Mouse (Mus musculus): ENCODE data around the gene Fto. TPM values are rescaled to one million over a fixed set of nuclear protein-coding genes. Genes with fewer than 3 reads are reported as not detected.

Gene Fto
- total RNA-seq, 2 experiments from 2014 or later: 95.4 to 98.1 TPM

DNA sequence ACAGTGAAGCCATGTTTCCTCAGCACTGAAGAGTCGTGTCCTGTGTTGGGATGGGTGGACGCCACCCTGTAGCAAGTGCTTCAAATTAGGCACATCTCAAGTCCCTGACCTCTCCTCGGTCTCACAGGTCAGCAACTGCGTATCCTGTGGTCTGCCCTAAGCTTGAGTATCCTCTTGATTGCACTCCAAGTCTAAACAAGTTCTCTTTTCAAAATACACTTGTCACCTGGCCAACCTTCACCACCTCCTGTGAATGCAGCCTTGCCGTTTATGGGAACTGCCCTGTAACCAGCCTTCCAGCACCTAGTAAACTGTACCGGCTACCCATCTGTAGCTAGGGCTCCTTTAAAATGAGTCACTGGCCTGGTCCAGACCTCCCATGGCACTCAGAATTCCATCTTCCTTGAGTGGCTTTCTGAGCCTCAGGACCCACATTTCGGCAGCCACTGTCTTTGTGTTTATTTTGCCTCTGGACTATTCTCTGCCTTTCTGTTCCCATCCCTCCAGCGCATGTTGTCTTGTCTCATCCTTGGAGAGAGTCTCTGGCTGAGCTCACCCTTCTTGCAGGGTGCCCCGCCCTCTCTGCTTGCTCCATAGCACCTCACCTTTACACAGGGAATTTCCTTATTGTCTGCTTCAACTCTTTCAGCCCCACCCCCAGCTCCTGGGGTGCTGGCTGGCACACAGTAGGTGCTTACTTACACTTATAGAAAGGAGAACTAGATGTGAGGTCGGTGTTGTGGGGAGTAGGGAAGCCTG, 181.4 kb downstream of the Fto start:
- no peak for DNase-seq (ENCODE audit: low spot score in 2 of 2)

DNA sequence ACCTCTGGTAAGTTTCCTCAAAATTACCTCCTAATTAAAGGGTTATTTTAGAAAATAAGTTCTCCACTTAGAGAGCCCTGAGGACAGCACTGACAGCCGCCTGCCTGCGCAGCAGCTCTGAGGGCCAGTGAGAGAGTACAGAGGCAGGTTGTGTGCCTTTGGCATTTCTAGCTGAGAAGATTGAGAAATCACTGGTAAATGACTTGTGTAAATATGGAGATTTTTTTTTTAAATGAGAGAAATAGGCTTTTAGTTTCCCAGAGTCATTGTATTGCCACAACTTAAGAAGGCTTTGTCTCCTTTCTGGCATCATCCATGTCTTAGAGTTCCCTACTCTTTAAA, 181.9 kb downstream of the Fto start:
- DNase-seq (ENCODE audit: low spot score in 2 of 2): no peak

DNA sequence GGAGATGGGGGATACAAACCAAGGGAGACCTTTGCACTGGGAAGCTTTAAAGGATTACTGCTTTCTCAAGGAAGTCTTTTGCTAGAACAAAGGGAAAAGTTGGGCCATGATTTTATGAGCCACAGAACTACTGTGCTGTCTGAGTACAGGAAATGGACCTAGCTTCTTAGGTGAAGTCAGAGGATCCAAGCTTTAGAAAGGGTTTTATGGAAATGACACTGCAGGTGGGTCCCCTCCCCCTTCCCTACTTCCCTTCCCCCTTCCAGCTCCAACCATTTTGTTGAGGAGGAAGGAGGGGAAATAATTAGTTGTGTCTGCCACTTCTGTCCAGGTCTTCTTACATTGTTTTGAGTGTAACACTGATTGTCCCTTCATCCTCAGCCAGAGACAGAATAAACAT, 182.7 kb downstream of the Fto start:
- no peak for DNase-seq (ENCODE audit: low spot score in 2 of 2)

DNA sequence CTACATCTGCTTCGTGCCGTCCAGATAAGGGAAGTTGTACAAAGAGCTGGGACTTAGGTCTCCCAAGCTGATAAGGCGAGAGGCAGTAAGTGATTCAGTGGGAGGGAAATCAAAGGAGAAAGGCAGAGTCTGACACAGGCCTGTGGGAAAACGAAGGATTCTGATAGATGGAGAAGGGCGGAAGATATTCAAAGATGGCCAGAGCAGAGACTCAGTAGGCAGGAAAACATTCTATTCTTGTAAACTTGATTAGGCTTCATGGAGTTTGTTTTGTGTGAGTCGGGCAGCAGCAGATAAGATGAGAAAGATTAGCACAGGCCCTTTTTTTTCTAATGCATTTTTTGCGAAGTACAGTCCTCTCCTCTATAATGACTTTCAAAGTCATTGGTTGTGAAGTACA, 183.6 kb downstream of the Fto start:
- no peak for DNase-seq (ENCODE audit: low spot score in 2 of 2)

DNA sequence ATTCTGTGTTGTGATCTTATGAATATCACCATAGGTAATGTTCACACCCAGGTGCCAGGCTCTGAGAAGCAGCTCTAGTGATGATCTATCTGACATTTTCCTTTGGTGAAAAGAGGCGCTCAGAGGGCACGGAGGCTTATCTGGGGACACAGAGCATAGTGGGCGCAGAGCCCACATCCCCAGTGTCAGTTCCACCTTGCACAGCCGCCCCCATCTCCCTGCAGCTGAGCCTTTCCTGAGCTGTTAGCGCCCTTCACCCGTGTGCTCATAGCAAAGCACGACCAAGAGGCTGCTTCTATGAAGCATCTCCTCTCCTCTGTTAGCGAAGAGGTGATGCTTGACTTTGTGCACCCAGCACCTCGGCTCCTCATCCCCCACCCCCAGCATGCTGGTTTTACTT, 185.3 kb downstream of the Fto start:
- DNase-seq (ENCODE audit: low spot score in 2 of 2): no peak

DNA sequence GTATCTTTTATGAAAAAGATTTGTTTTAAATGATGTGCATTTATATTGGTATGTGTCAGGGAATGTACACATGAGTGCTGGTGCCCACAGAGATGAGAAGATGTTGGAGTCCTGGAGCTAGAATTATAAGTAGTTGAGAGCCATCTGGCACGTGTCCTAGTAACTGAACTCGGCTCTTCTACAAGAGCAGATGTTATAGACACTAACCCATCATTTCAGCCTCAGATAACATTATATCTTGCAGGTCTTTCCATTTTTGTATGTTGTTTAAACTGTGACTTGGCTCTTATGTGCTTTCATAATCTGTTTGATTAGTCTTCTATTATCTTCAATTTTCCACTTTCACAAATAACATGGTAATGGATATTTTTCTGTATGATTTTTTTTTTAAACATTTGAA, 186.0 kb downstream of the Fto start:
- DNase-seq (ENCODE audit: low spot score in 2 of 2): no peak

DNA sequence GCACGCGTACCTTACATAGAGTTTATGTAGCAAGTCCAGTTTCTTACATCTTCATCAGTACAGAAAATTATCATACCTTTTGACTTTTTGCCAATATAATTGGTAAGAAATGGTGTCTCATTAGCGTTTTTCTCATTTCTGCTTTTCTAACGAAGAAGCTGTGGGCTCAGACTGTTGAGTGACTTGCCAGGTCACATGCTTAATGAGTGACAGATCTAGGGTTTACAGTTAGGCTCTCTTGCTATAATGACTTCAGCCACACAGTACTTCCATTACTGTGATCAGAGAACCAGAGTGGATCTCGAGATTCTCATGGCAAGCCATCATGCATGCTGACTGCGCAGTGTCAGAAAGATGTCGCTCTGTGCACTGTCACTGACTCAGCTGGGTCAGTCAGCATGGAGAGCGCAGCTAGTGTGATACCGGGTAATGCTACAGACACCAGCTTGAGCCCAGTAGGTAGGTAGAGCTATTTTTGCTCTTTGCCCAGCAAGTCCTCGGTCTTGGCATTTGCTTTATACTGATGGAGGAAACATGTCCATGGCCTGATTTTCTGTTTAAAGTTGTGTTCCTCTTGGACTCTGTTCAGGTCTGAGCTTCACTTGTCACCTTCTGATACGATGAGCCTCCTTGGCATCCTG, 188.8 kb downstream of the Fto start:
- DNase-seq (ENCODE audit: low spot score in 2 of 2): no peak

DNA sequence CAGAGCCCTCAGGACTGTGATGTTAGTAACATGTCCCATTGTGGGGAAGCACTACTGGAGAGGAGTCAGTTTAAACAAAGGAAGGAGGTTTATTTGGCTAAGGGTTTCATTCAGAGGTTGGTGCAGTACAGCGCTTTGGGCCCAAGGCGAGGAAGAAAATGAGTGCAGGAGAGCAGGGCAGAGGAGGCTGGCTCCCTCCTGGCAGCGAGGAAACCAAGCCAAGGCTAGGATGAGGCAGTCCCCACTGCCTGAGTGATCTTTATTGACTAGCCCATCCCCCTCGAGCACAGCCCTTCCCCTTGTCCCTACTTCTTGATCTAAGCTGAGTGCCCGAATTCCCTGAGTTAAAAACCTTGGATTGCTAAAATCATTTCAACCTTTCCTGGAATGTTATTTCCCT, 189.5 kb downstream of the Fto start:
- no peak for DNase-seq (ENCODE audit: low spot score in 2 of 2)

DNA sequence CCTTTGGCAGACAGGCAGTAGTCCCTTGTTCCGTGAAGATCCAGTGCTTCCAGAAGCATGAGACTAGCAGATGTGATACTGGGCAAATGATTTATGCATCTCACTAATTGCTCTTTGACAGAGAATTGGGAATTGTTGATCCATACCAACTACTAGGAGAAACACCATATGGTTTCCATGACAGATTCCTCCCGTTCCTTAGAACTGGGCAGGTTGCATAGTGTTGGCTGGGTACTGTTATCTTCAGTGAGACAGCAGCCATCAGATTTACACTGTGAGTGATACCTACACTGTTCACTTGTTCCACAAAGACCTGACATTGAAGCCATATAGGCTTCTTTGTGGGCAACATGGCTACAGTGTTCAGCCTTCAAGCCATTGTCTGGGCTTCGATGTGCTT, 191.0 kb downstream of the Fto start:
- DNase-seq (ENCODE audit: low spot score in 2 of 2): no peak

DNA sequence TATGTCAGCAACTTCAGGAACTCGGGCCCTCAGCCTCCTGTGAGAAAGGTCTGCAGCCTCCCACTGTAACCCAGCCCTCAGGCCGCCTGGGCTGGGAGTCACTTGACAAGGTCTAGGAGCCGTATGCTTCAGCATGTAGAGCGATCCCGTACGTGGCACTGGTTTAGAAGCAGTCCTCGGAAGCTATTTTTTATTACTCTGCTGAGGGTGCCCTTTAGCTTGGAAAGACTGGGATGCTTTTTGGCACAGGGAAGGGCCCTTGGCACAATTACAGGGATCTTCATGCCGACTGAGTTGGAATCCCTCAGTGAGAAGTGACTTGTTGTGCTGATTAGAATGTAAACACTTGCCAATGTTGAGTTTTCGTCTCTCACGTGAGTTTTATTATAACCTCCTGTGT, 191.6 kb downstream of the Fto start:
- DNase-seq (ENCODE audit: low spot score in 2 of 2): no peak

DNA sequence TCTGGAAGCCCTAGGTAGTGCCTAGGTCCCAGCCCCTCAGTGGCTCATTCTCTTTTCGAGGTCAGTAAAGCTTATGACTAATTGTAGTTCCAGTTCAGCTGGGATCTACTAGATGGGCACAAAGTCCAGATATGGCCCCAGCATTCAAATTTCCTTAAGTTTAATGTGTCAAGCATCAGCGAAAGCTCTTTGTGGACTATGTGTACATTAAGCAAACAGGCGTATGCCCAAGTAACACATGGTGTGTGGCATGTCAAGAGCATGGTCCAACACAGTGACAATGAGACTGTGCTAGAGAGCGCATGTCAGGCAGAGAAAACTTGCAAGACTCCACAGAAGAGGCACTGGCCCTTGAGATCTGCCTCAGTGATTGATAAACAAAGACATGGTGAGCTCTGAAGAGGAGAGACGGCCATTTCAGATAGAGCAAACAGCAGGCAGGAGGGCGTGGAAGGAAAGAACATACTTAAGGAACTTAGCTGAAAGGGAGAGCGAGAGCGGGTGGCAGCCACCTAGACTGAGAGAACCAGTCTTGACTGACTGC, 192.2 kb downstream of the Fto start:
- DNase-seq (ENCODE audit: low spot score in 2 of 2): no peak

DNA sequence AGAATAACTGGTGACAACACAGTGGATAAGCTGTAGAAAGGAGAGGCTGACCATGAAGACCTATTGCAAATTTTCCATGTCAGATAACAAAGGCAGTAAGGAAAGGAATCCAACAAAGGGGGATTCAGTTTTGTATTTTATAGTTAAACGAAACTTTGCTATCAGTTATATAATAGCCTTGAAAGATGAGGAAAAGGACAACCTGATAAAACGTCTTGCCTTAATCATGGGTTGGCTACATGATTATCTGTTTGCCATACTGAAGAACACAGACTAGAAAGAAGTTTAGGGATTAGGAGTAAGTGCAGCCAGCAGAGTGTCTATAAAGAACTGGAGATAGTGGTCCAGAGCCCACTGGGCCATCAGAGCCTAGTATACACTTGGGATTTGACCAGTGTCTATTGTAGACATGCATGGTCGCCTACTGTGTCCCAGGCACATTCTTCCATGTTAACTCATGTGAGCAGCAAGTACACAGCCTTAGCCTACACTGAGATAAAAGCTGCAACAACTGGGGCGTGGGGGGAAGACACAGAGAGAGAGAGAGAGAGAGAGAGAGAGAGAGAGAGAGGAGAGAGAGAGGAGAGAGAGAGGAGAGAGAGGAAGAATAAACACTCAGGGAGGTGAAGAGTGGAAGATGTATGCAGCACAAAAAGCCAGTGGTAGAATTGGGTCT, 192.8 kb downstream of the Fto start:
- DNase-seq (ENCODE audit: low spot score in 2 of 2): no peak

DNA sequence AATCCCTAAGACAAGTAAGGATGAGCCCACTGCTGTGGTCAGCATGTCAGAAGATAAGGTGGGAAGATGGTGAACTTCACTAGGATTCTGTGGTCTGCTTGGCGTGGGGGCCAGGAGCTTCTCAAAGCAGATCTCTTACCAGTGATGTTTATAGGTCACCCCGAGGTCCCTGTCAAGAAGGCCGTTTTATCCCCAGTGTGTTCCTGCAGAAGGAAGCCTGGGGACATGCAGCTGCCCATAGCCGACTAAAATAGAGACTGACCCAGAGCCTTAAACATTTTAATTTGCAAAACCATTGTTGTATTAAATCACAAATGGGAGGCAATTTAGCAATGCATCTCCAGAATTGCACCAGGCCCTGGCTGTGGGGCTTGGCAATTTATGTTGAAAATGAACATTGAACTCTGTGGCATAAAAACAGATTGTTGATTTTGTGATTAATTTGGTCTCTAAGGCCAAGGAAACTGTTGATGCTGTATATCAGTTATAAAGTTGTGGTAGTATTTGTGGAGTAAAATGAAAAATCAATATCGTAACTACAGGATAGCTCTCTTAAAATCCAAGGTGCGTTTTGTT, 193.4 kb downstream of the Fto start:
- no peak for DNase-seq (ENCODE audit: low spot score in 2 of 2)

DNA sequence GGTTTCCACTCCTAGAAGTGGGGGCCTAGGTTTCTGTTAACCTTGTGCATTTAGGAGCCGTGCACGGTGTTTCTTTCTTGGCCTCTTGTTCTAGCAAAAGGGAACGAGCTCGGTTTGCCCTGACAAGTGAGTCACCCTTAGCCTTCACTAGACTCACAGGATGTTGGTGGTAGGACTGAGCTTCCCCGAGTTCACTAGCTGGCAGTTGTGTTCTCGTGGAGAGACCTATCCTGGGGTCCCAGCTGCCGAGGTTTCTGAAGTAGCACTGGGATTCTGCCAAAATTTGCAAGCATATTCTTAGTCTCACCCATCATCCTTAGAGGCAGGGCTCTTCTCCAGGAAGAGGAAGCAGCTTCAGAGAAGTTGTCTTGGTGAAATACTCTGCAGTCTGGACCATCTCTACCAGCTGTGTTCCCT, 194.4 kb downstream of the Fto start:
- DNase-seq (ENCODE audit: low spot score in 2 of 2): no peak

DNA sequence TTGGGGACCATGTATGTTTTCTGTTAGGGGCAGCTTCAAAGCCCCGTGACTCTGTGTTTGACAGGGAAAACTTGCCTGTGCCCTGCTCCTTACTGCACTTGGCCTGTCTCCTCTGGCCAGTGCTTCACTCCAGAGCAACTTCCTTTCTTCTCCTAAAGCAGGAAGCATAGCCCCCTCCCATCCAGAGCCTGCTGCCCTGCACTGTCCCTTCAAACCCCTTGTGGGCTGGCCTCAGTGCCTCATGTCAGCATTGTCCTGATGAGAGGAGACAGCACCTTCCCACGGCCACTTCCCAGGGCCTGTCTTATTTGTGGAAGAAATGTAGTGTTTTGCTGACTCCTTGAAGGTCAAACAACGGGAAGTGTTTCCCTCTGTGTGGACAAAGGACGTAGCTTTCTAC, 195.0 kb downstream of the Fto start:
- DNase-seq (ENCODE audit: low spot score in 2 of 2): no peak

DNA sequence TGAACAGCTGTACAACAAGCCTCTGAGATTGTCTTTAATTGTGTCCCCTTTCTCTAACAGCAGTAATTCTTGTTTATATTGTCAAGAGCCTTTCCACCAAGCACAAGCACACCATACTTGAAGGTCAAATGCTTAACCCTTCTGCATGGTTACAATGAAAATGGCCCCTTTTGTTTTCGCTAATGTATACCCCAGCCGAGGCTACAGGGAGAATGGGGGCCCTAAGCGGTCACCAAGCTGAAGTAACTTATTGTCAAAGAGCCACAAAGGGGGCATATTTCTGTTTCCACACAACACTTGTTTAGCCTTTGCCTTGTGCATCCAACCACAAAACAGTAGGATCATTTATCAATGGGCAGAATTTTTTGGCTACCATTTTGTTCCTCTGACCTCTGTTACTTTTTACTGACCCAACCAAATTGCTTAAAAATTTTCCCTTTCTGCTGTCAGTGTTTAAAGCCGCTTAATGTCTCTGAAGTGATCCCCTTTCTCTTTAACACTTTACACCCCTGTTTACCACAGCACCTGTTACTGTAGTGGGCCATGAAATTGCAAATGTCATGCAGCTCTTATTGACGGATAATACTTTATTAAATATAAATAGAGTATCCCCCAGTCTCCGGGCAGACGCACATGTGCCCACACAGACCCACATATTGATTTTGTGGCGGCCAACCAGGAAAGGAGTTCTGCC, 196.0 kb downstream of the Fto start:
- DNase-seq (ENCODE audit: low spot score in 2 of 2): no peak

DNA sequence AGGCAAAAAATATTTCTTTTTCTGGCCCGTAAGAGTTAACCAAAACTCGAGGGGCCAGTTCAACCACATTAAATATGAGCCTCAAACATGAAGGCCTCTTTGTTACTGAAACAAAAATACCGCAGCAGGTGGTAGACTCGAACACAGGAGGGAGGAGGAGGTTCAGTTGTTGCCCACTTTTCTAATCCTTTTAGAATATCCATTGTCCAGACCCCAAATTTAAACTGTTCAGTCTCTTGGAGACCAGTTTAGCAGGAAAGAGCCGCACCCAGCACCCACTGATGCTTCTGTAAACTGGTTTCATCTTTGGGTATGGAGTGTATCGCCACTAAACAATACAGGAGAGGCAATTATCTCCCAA, 196.6 kb downstream of the Fto start:
- no peak for DNase-seq (ENCODE audit: low spot score in 2 of 2)

DNA sequence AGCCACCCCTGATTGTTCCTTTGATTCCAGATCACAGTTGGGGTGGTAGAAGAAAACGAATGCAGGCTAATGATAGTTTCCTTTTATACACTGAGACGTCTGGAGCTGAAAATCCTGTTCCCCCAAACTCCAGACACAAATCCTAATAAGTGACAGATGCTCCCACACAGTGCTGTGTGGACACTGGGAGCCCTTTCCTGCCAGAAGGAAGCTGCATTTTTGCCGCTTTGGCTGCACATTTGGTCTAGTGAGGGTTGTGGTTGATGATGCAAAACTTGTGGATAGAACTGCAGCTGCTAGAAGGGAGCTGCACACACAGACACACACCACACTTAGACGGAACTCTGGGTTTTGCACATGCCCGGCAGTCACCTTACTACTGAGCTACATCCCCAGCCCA, 197.4 kb downstream of the Fto start:
- DNase-seq (ENCODE audit: low spot score in 2 of 2): no peak

DNA sequence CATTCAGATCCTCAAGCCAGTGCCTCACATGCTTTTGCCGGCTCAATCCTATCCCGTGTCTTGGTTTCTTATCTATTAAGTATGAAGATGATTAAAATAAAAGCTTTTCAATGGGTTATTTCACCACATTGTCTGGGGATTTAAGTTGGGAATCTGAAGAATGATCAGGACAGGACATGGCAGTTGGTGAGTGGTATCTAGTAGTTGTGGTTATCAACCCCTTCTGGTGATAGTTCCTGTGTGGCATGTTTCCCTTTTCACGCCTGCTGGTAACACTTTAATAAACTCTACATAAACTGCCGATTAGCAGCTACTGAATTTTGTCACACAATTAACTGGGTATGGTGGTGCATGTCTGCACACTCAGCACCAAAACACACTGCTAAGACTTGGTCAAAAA, 198.6 kb downstream of the Fto start:
- DNase-seq (ENCODE audit: low spot score in 2 of 2): no peak

DNA sequence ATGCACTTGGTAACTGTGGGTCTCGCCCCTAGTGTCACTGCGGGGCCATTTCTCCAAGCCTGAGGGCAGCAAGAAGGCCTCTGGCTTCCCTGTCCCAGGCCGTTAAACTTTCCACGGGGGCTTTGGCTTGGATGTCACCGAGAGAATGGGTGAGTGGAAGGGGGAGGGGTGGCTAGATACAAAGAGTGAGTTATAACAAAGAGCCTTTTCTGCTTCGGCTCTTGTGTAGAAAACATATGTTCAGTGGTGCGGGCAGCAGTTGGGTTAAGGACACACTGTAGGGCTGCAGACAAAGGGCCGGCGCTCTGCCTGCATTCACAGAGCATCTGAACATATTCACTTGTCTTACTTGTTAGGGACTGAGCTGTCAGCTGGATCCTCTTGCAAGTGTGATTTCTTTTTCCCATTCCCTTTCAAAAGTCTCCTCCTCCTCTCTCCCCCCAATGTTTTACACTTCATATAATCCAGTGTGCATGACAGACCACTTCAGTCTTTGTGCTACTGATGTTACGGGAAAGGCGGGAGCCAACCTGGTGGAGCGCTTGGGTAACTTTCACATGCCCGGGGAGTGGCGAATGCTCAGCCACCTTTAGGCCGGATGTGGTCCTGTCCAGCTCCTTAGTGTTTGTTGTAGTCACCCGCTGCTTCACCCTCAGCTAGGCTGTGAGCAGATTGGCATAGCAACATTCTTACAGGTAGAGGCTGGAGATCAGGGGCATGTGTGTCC, 201.6 kb downstream of the Fto start:
- DNase-seq (ENCODE audit: low spot score in 2 of 2): no peak

DNA sequence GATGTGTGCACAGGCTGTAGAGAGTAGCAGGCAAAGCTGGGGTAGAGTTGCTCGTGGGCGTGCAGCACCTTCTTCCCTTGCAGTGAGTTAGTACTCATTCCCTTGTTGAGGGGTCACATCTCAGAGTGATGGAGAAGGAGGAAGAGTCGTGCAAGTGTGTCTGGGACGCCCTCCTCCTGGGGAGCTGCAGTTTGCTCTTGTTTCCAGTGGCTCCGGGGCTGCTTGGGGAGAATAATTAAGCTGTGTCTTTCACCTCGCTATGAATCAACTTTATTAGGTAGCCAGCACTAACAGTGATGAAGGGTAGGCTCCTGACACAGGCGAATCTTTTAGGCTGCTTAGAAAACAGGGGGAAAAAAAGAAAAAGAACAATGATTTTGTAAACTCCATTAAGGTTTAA, 203.1 kb downstream of the Fto start:
- DNase-seq (ENCODE audit: low spot score in 2 of 2): no peak
